Mouse (Mus musculus) spleen, postnatal 36 days (tissue): ENCODE results near the gene Kctd12.

Source experiments
- DNase-seq, 2 experiments: peaks; one replicate each; pipeline ENCODE4 v3.0.0; 2022; ENCODE audit warnings: low spot score in 2 of 2, mixed read lengths in 1 of 2

The Kctd12 gene

DNA sequence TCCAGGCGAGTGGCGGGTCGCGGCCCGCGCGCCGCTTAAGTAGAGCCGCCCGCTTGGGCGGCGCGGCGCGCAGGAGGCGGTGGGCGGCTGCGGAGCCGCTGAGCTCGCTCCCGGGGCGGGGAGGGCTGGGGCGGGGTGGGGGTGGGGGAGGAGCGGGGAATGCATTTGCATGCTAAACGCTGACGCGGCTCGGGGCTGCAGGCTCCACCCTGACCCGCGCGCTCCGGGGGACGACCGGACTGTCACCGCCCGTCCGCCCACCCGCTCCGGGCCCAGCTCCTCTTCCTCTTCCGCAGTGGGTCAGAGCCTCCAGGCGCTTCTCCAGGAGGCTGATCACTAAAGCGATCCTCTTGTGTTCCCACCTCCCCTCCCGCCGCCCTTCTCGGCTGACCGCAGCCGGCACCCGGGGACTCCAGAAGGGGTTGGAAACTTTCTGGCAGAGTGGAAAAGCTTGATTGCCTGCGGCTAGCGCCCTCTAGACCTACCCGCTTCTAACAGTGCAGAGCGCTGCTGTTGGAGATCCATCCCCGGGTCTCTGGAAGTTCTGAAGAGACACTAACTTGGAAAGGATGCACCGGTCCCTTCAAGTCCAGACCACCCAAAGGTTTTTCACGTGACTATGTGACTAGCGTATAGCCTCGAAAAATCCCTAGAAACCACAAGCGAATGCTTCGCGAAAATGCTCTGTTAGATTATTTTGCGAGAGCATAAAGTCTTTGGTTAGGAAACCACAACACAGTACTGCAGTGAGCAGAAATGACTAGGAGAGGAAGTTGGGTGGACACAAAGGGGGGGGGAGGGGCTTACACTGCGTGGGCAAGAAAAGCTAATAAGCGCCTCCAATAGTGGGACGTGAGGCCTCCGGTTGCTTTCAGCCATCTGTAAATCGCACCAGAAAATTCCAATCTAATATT lies at the start of gene Kctd12:
Gene Kctd12, minus strand, starts transcription at position 11 of the 914 bp plus-strand sequence.
- DNase-seq: peak; percentile 92

DNA sequence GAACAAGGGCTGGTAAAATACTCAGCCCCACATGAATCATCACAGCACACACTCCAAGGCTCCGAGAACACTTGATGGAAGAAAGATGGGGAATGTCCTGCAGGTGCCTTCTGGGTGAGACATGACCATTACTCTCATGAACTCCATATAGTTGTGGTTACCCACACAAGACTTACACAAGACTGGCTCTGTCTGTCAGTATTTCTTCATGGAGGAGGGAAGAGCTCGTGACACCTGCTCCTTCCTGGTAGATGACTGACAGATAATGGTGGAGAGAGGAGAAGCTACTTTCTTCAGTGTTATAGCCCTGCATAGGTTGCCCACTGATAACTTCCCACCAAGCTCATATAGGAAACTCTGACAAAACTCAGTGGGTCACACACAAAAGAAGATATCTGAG lies 46.8 kb upstream of the Kctd12 start:
- DNase-seq: no peak

DNA sequence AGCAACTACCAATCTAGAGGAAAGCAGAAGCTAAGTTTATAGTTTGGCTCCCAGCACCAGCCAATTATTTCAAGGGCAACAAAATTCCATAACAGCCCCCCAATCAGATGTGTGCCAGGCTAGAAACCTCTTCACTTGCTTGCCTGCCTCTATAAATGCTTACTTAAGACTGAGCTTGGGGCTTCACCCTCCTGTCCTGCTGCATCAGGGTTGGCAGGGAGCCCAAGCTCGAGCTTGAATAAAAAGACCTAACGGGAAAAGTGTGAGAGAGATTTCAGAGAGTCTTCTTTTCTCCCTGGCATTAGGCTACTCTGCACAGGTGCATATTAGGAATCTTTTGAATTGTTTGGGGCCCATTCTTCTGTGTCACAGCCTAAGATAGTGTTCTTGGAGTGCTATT lies 37.6 kb upstream of the Kctd12 start:
- DNase-seq: no peak

DNA sequence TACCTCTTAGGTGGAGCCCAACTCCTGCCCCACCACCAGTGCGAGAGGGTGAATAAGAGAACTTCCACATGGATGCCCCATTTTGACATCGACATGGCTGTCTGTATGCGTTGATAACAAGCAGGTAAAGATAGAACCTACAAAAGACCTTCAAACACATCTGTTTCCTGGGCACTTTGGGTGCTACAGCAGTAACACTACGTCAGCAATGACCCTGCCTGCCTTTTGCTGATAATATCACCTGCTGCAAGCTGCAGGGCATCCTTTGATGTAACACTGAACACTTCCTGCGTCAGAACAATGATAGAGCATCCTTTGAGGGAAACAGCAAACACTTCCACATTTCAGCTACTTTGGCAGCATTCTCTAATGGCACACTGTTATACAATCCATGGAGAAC lies 34.6 kb upstream of the Kctd12 start:
- no peak for DNase-seq

DNA sequence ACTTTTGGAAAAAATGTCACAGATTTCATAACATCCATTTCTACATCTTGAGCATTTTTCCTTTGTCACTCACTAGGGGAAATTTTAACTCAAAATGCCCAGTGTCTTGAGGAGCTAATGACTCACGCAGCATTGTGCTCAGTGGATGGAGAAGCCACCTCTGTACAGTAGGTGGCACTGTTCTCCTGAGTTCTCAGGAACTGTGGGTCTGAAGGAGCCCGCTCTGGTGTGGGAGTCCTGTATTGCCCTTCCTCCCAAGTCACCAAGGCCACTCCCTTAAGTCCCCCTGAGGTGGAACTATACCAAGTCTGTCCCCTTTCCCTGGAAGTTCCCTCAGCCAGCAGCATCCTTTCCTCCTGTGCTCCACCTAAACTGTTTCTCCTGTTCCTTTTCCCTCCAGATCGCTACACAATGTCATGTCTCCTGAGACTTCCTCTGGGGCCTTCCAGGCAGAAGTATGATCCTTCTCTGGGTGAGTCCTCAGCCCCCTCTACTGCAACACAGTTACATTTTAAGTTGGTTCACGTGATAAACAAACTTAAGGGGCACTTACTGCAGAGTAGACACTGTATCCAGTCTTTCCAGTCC lies 30.2 kb upstream of the Kctd12 start:
- DNase-seq: peak; percentile 50 to 65

DNA sequence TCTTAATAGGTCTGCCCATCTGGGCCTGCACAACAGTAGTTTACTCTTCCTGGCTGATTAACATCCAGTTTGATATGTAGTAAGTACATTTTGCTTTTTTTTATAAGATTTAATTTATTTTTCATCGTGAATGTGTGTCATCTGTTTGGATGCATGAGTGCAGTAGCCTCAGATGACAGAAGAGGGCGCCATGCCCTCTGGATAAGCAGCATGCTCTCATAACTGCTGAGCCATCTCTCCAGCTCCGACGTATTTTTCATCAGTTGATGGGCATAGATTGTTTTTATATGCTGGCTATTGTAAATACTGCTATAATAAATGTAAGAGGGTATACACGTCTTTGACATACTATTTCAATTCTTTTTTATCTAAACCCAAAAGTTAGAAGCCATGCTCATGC lies 29.3 kb upstream of the Kctd12 start:
- DNase-seq: peak; percentile 13 to 34

DNA sequence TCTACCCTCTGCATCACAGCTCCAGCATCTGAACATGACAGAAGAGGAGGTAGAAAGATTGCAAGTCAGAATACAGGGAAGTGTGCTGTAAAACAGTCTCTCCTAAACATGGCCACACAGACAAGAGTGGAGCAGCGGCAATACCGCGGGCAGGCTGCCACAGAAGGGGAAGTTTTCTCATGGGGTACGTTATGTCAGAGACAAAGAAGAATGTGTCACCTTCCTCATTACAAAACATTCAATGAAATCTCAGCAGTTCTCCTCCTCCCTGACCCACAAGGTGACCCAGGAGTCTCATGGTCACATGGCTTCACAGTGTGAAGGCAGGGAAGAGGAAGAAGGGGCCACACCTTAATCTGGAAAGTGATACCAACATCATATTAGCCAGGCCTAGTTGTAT lies 25.3 kb upstream of the Kctd12 start:
- peak in 1 of 2 experiments; percentile 21 for DNase-seq

DNA sequence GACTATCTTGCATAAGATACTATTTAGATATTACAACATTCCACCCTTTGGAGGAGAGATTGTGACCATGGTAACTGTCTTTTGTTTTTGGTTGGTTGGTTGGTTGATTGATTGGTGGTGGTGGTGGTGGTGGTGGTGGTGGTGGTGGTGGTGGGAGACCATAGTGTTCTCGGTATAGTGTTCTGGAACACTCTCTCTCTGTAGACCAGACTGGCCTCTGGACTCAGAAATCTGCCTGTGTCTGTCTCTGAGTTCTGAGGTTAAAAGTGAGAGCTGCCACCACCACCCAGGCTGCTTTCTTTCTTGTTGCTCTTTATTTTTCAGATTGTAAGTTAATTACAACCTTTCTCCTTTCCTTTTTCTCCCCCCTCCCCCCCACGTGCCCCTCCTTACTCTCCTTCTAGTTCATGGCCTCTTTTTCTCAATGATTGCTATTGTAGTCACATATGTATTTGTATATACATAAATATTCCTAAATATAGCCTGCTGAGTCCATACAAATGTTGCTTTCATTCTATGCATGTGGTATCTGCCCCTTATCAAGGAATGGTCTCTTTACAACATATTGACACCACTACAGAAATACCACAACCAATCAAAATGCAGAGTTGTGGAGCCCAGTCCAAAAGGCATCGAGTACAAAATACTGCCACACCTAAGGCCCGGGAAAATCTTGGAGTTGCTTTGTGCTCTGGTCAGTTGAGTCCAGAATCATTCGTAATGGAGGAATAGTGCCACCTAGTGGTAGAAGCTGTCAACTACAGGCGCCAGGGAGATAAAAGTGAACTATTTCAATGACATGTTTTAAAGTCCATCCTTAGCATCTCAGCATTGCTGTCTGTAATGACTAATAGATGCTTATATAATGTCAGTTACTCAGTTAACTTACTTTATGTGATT lies 12.5 kb upstream of the Kctd12 start:
- DNase-seq: peak; percentile 36 to 53

DNA sequence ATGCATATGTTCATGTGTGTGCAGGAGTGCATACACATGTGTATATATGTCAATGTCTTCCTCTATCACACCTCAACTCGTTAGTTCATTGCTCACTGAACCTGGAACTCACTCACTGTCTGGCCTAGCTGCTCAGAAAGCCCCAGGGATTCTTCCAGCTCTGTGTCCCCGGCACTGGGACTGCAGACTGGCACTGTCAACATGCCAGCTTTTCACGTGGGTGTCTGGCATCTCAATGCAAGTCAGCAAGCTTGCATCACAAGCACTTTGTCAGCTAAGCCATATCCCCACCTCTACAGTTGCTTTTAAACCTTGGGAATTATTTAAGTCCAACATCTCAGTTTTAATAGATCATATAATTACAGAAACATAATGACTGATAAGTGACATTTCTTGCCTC lies 8.3 kb upstream of the Kctd12 start:
- DNase-seq: no peak

DNA sequence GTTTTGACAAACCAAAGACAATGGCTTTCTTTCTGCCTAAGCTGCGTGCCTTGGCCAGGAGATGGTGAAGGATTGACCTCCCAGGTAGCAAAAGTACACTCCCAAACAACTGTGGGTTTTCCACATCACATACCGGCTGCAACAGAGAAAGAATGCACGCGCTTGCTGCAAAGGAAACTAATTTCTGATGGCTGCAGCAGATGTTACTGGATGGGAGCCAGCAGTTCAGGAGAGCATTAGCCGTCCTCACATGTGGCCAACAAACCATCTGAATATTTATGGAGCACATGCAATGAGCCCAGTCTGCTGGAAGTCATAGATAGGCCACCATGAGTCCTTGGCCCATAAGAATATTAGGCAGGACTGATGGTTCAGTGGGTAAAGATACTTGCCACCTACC lies 7.4 kb upstream of the Kctd12 start:
- no peak for DNase-seq

DNA sequence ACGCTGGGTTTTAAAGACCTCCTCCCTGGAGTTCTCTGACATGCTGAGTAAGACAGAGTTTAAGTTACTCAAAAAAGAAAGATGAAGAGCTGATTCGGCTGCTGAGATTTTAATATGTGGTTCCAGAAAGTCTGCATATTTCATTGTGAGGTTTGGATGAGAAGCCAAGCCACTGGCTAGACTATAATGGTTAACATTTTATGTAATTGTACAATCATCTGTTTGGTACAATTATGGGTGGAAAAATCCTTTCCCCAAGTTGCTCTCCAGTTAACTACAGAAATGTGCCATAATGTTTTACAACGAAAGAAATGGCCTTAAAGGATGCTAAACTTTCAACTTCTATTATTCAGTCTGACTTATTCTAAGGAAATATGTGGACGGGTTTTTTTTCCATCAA lies 6.8 kb upstream of the Kctd12 start:
- no peak for DNase-seq

DNA sequence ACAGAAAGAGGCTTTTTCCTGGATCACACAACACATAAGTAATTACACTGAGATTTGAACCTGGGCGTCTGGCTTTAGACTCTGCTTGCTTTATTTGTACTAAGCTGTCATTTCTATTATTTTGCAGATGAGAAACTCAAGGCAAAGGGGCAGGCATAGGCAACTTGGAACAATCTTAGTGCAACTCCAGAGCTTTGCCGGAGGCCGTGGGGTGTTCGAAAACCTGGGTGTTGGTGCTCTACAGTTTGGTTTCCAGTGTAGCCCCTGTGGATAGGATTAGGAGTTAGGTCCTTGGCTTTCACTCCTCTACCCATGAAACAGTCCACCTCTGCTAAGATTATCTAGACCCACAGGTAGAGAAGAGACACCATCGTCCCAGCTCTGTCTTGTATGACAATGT lies 5.2 kb upstream of the Kctd12 start:
- DNase-seq: no peak

DNA sequence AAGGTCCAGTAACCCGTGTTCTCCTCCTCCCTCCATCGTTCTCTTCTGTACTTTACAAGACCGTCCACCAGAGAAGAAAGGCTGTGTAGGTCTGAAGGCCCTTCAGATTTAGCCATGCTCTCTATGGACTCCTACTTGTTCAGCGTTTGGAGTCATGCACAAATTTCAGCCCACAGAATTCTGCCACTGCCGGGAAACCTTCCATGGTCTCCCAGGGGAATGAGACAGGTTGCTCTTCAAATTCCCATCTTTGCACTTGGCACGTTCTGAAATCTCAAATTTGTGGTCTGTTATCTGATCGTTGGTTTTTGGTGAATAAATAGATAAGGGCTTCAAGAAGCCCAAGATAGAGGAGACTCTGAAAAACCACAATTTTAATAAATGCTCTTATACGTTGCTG lies 1.2 kb upstream of the Kctd12 start:
- no peak for DNase-seq

DNA sequence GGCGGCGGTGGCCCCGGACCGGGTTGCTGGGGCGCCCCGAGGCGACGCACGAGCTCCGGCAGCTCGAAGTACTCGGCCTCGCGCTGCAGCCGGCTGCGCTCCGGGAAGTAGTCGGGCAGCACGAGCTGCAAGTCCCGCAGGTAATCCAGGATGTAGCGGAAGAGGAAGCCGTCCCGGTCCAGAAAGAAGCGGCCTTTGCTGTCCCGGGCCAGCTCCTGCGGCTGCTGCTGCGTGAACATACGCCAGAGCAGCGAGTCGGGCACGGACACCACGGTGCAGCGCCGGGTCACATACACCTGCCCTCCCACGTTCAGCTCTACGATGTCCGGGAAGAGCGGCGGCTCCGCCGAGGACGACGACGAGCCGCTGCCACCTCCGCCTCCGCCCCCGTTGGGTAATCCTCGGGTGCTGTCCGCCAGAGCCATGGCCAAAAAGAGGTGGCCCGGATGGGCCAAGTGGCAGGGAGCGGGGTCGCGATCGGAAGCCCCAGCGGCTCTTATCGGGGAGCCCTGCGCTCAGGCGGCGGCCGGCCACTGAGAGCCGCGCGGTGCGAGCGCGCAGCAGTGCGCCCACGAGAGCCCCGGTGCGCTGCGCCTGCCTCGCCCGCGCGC lies 316 bp downstream of the Kctd12 start:
- DNase-seq: no peak

DNA sequence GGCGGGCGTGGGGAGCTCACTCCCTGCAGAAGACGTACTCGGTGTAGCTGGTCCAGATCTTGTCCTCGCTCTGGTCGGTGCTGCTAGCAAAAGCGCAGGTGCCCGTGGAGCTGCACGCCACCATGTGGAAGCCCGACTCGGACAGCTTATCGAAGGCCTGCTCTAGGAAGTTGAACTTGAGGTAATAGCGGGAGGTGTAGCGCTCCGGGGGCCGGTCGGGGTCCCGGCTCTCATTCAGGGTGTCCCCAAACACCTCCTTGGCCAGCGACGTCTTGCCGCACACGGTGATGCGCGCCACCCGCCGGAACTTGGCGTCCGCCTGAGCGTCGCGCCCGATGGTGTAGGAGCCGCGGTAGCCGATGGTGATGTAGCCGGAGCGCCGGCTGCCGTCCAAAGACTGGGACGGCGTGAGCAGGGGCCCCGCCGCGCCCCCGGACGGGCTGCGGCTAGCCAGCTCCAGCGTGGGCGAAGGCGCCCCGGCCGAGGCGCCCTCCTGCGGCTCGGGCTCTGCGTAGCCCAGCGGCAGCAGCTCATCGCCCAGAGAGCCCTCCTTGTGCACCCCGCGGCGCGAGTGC lies 909 bp downstream of the Kctd12 start:
- peak; percentile 79 to 80 for DNase-seq

DNA sequence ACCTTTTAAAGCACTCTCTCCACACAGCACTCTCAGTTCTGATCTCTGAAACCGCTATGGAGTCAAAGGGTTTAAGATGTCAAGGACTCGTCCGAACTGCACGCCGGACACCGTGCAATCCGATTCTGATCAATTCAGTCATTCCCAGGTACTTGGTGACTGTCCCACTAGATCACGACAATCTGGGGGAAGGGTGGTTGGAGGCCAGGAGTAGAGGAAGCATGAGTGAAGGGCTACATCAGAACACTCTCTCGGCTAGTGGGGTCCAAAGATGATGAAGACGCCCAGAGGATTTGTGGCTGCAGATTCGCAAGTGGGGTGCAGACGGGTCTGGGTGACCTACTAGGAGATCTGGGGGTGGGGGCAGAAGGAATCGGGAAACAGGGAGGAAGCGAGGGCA lies 1.5 kb downstream of the Kctd12 start:
- no peak for DNase-seq

DNA sequence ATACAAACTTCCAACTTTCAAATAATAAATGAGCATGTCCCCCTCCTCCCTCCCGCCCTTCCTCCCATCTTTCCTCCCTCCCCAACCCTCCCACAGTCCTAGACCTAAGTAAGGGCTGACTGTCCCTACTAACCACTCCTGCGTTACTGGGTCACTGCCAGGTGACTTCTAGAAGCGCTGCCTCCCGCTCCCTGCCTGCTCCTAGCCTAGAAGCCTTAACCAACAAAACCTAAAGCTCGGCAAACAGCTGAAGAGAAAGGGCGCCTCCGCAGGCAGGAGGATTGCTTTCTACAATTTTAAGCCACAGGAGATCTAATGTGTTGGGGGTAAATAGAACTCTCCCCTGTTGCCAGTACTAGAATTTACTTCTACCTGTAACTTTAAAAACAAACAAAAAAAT lies 2.0 kb downstream of the Kctd12 start:
- DNase-seq: peak; percentile 64 to 71

DNA sequence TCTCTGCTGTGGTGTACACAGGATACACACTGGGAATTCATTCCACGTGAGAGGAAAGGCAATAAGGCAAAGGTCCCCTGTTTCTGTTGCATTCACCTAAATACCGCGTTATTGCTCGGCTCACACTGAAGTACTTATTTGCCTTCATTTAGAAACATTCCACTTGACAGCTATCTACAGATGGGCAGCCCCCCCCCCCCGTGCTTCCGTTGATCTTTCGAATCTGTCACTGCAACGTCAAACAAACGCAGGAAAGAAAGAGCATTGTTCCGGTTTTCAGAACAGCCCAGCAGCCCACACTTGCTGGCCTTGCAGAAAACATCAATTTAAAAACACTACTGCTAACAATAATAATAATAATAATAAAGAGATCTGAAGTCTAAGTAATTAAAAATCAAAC lies 2.6 kb downstream of the Kctd12 start:
- peak; percentile 63 to 65 for DNase-seq

DNA sequence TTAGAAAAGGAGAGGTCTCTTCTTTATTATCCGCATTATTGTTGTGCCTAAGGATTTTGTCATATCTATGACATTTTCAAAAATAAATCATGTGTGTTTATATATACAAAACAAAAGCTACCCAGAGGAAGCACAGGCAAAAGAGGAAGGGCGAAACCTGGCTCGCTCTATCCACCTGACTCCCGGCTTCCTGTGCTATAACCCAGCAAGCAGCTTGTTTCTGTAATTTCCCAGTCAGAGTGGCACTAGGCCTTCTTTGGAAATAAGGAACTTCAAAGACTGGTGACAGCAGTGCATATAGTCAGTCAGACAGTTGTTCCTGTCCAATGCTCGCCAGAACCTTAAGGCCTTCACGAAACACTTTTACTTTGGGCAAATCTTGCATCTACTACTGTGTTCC lies 6.6 kb downstream of the Kctd12 start:
- DNase-seq: peak; percentile 16 to 30

DNA sequence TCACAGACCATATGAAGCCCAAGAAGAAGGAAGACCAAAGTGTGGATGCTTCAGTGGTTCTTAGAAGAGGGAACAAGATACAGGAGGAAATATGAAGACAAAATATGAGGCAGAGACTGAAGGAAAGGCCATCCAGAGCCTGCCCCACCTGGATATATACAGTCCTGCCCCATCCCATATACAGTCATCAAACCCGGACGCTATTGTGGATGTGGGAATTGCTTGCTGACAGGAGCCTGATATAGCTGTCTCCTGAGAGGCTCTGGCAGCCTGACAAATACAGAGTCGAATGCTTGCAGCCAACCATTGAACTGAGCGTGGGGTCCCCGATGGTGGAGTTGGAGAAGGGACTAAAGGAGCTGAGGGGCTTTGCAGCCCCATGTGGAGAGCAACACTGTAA lies 13.6 kb downstream of the Kctd12 start:
- no peak for DNase-seq

DNA sequence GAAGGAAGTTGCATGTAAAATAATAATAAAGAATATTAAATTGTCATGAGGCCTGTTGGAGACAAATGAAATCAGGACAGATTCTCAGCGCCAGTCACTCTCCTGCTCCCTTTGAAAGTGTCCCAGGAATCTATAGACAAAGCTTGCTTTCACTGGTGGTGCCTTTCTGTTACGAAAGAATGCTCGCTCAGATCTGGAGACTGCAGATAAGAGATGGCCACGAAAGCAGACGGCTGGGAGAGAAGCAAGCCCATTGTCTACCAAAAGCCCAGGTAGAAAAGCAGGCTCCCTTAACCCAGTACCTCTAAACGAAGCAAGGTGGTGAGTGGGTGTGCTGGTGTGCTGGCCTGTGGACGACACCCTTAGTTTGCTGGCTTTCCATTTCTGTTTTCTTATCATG lies 16.2 kb downstream of the Kctd12 start:
- no peak for DNase-seq

DNA sequence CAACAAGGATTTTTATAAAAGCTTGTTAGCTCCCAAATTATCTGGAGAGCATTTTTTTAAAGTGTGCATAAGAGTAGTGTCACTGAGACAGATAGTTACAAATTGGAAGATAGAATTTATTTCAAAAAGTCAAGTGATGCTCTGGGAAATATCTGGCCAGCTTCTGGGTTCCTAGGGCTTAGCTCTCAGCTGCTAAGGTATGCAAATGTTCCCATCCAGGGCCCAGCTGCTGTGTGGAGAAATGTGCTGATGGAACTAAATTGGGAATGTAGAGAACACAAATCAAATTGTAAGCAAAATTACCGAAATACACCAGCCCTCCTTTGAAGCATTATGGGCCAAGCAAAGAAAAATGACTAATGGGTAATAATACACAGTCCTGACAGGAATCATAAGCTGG lies 16.6 kb downstream of the Kctd12 start:
- no peak for DNase-seq
